Mouse (Mus musculus) ES-Bruce4 (cell line): ENCODE results near the gene Gnas. TPM values are rescaled to one million over a fixed set of nuclear protein-coding genes. Genes with fewer than 3 reads are reported as not detected.

Experiments
- H3K27ac ChIP-seq: 2 replicates; pipeline ENCODE4 v1.5.1; 2012; ENCODE audit warnings: low read length, inconsistent platforms; ENCODE audit not compliant: insufficient read depth
- H3K27me3 ChIP-seq: 2 replicates; pipeline ENCODE4 v1.6.1; 2012; ENCODE audit warnings: mild to moderate bottlenecking, low read length, inconsistent platforms; ENCODE audit not compliant: control insufficient read depth, poor library complexity, insufficient read depth, severe bottlenecking
- H3K36me3 ChIP-seq: 2 replicates; pipeline ENCODE4 v1.6.1; 2012; ENCODE audit warnings: inconsistent platforms, mild to moderate bottlenecking, low read length, moderate library complexity; ENCODE audit not compliant: control insufficient read depth, poor library complexity, insufficient read depth, severe bottlenecking
- H3K4me1 ChIP-seq: one replicate; pipeline ENCODE4 v1.8.1; 2011; ENCODE audit warnings: low read length; ENCODE audit not compliant: control insufficient read depth, insufficient read depth
- H3K4me3 ChIP-seq: 2 replicates; pipeline ENCODE4 v1.5.1; 2011; ENCODE audit warnings: low read depth, mild to moderate bottlenecking, low read length
- H3K9ac ChIP-seq: 2 replicates; pipeline ENCODE4 v1.6.1; 2012; ENCODE audit warnings: low read depth, mild to moderate bottlenecking, inconsistent platforms; ENCODE audit not compliant: poor library complexity, severe bottlenecking
- H3K9me3 ChIP-seq: replicated peaks from 2 replicates; pipeline ENCODE4 v1.6.1; 2012; ENCODE audit warnings: mild to moderate bottlenecking, low read length, inconsistent platforms; ENCODE audit not compliant: control insufficient read depth, poor library complexity, insufficient read depth, severe bottlenecking
- CTCF ChIP-seq: IDR thresholded peaks from one replicate; pipeline ENCODE4 v1.8.1; 2011; ENCODE audit warnings: low read depth, low read length
- EP300 ChIP-seq: IDR thresholded peaks from 2 replicates; pipeline ENCODE4 v1.6.1; 2011; ENCODE audit warnings: low read depth, low read length; ENCODE audit not compliant: insufficient read depth
- POLR2A ChIP-seq: IDR thresholded peaks from one replicate; pipeline ENCODE4 v1.8.1; 2011; ENCODE audit warnings: low read length; ENCODE audit not compliant: insufficient read depth
- polyA plus RNA-seq: library from polyadenylated mRNA; stranded (reverse); fragments of >200 nt; gene quantifications from 2 replicates; pipeline ENCODE4 v1.2.4, GENCODE M21; 2011; ENCODE audit warnings: low read depth; ENCODE audit not compliant: missing spikeins, insufficient read depth, insufficient read length

The Gnas gene
- polyA plus RNA-seq, 1 experiment = 394 TPM

DNA sequence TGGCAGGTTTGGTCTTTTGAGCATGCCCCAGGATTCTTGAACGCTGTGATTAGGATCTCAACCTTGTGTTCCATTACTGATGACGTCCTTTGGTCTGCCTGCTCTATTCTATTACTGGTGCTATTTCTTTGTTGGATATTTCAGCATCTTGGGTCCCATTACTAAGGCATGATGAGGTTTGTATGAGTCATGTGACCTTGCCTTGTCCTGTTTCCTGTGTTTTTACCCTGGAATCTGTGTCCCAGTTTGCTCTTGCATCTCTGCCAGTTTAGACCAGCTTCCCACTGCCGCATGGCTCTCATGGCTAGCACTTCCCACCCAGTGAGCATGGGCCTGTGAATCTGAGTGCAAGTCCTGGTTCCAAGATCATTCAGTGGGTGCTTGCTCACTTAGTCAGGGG is 107.8 kb downstream of the Gnas start:
- no peak overlapping the region for H3K9ac ChIP-seq
- no peak overlapping the region for H3K4me3 ChIP-seq
- H3K36me3 ChIP-seq = no peaks in the 10 kb centered on the region
- no peak overlapping the region for H3K27ac ChIP-seq
- no peaks in the 10 kb centered on the region for H3K4me1 ChIP-seq
- no peaks in the 10 kb centered on the region for H3K9me3 ChIP-seq
- TF ChIP-seq CTCF (no peak), POLR2A (no peak), EP300 (no peak)
- H3K27me3 ChIP-seq = no peaks in the 10 kb centered on the region; the same call in 1 of the 2 replicates

DNA sequence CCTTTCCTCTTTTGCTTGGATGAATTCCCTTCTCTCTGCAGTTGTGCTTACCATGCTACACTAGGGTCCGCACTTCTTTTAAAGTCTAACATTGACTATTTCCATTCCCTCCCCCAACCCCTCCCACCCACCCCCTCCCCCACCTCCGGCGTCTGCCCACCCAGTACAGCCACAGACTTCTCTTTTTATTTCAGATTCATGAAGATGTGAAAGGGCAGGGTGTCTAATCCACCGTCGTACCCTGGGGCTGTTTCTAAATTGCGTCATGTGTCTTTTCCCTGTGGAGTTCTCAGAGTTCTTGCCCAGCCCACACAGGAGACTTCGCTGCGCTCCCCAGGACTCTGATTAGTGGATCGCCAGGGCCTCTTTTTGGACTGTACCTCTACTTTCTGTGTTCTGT is 108.4 kb downstream of the Gnas start:
- H3K36me3 ChIP-seq = no peaks in the 10 kb centered on the region
- H3K4me3 ChIP-seq = no peak overlapping the region
- H3K9me3 ChIP-seq = no peaks in the 10 kb centered on the region
- H3K4me1 ChIP-seq = no peaks in the 10 kb centered on the region
- H3K9ac ChIP-seq = no peak overlapping the region
- no peak overlapping the region for H3K27ac ChIP-seq
- H3K27me3 ChIP-seq = no peaks in the 10 kb centered on the region; the same call in 1 of the 2 replicates
- TF ChIP-seq POLR2A (no peak), CTCF (no peak), EP300 (no peak)

DNA sequence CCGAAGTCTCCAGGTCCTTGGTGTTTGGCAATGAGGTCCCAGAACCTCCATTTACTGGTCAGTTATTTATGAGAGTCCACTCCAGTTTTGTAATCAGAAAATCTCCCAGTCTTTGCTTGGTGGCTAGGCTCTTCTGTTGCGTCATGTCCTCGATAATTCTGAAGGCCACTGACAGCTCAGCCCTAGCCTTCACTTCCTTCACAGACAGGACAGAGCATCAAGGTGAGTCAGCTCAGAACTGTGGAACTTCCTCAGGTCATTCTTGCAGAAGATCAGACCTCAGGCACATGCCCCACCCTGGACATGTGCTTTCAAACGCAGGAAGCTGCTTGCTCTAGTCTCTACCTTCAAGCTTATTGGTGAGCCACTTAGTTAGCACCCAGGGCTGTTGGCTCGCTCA is 109.3 kb downstream of the Gnas start:
- H3K4me1 ChIP-seq = no peaks in the 10 kb centered on the region
- no peak overlapping the region for H3K4me3 ChIP-seq
- H3K27ac ChIP-seq = no peak overlapping the region
- H3K9ac ChIP-seq = no peak overlapping the region
- TF ChIP-seq POLR2A = no peak
- TF ChIP-seq EP300 = no peak
- no peak for TF ChIP-seq CTCF
- H3K36me3 ChIP-seq = no peaks in the 10 kb centered on the region
- H3K9me3 ChIP-seq = no peaks in the 10 kb centered on the region
- no peaks in the 10 kb centered on the region; the same call in 1 of the 2 replicates for H3K27me3 ChIP-seq

Other genes starting within 250 kb of the Gnas start
- 57.3 and 59.7 TPM in 2 replicates for gene Stx16, start 208.0 kb upstream of the Gnas start, polyA plus RNA-seq
- 28.7 TPM in 2 replicates for gene Npepl1, start 174.0 kb upstream of the Gnas start, polyA plus RNA-seq
- 0.40 and 0.90 TPM in 2 replicates for gene Gm20721, start 62.4 kb downstream of the Gnas start, polyA plus RNA-seq
- 64.3 and 69.5 TPM in 2 replicates for gene Nelfcd, start 131.5 kb downstream of the Gnas start, polyA plus RNA-seq
- 59.2 and 62.1 TPM in 2 replicates for gene Ctsz, start 154.7 kb downstream of the Gnas start, polyA plus RNA-seq
- gene Tubb1, start 166.4 kb downstream of the Gnas start, polyA plus RNA-seq = not detected in 2 replicates
- 311 and 337 TPM in 2 replicates for gene Atp5e, start 179.8 kb downstream of the Gnas start, polyA plus RNA-seq
- gene Prelid3b, start 188.8 kb downstream of the Gnas start, polyA plus RNA-seq = 62.3 and 72.2 TPM in 2 replicates